Mouse (Mus musculus): ENCODE results near the gene Tcaim. TPM values are rescaled to one million over a fixed set of nuclear protein-coding genes. Genes with fewer than 3 reads are reported as not detected.

Gene Tcaim
- polyA plus RNA-seq, 1 experiment from 2014 or later, result 9.5 TPM

- Histone ChIP-seq H3K4me2 (no peak overlapping the region), H3K27ac (replicated peaks) (no peak overlapping the region), H3K27me3 (no peaks in the 10 kb centered on the region), H3K4me3 (no peak overlapping the region), H3K36me3 (peaks cover 95% of the 10 kb centered on the region), H3K4me1 (replicated peaks) (no peaks in the 10 kb centered on the region), H3K9ac (no peak overlapping the region), H3K9me3 (peaks cover 22% of the 10 kb centered on the region)
- no peak for ATAC-seq (ENCODE audit: low read depth)
- 96% methylated on average over 3 of the region's 3 CpGs for WGBS
Observed at GRCm38 (mm10) chr9:122856716-122857115, 51.4 kb downstream of the Tcaim start.

- peaks cover 18% of the 10 kb centered on the region for H3K4me1 ChIP-seq (replicated peaks)
- H3K4me3 ChIP-seq, result no peak overlapping the region
- no peak for ATAC-seq (ENCODE audit: low read depth)
- peaks cover 22% of the 10 kb centered on the region for H3K9me3 ChIP-seq
- H3K4me2 ChIP-seq, result no peak overlapping the region
- no peaks in the 10 kb centered on the region for H3K27me3 ChIP-seq
- H3K36me3 ChIP-seq, result peaks cover 66% of the 10 kb centered on the region
- no peak overlapping the region for H3K9ac ChIP-seq
- H3K27ac ChIP-seq (replicated peaks), result no peak overlapping the region
Observed at GRCm38 (mm10) chr9:122860752-122861151, 55.4 kb downstream of the Tcaim start.

- H3K27me3 ChIP-seq, result no peaks in the 10 kb centered on the region
- 94% methylated on average over 2 of the region's 2 CpGs for WGBS
- no peak overlapping the region for H3K9ac ChIP-seq
- H3K27ac ChIP-seq (replicated peaks), result no peak overlapping the region
- ATAC-seq (ENCODE audit: low read depth), result no peak
- H3K4me1 ChIP-seq (replicated peaks), result peaks cover 18% of the 10 kb centered on the region
- peaks cover 42% of the 10 kb centered on the region for H3K36me3 ChIP-seq
- peak overlapping the region; percentile 73; the same call in 1 of the 2 replicates for H3K4me2 ChIP-seq
- H3K9me3 ChIP-seq, result peaks cover 31% of the 10 kb centered on the region
- peak overlapping the region; percentile 84; the same call in 1 of the 2 replicates for H3K4me3 ChIP-seq
Observed at GRCm38 (mm10) chr9:122863731-122864130, 58.4 kb downstream of the Tcaim start.

GRCm38 (mm10) chr9:122864848-122865247 is 59.5 kb downstream of the Tcaim start:
- H3K4me3 ChIP-seq, result peak overlapping the region; percentile 84
- no peak for ATAC-seq (ENCODE audit: low read depth)
- no peak overlapping the region for H3K27ac ChIP-seq (replicated peaks)
- peak overlapping the region; percentile 73 for H3K4me2 ChIP-seq
- H3K9me3 ChIP-seq, result peaks cover 27% of the 10 kb centered on the region; the same call in 1 of the 2 replicates
- H3K9ac ChIP-seq, result peak overlapping the region; percentile 90
- peaks cover 31% of the 10 kb centered on the region for H3K36me3 ChIP-seq
- peaks cover 18% of the 10 kb centered on the region for H3K4me1 ChIP-seq (replicated peaks)
- H3K27me3 ChIP-seq, result no peaks in the 10 kb centered on the region
- WGBS, result 69% methylated on average over 3 of the region's 3 CpGs

- peak within 1 kb of the TSS; percentile 90 for H3K9ac ChIP-seq
- peaks cover 18% of the 10 kb centered on the region for H3K4me1 ChIP-seq (replicated peaks)
- H3K27me3 ChIP-seq, result no peaks in the 10 kb centered on the region
- ATAC-seq (ENCODE audit: low read depth), result peak; percentile 94
- peaks cover 18% of the 10 kb centered on the region; the same call in 1 of the 2 replicates for H3K9me3 ChIP-seq
- H3K4me3 ChIP-seq, result peak within 1 kb of the TSS; percentile 84
- H3K27ac ChIP-seq (replicated peaks), result peak within 1 kb of the TSS; percentile 80
- H3K4me2 ChIP-seq, result peak within 1 kb of the TSS; percentile 73
- peaks cover 22% of the 10 kb centered on the region for H3K36me3 ChIP-seq
- under 1% methylated on average over 34 of the region's 34 CpGs for WGBS
Observed at GRCm38 (mm10) chr9:122865697-122866166, 60.4 kb downstream of the Tcaim start, which contains the start of gene Zfp445. TSS of gene Zfp445 (minus strand) at chr9:122866006.

- 91% methylated on average over 4 of the region's 4 CpGs for WGBS
Observed at GRCm38 (mm10) chr9:122866192-122866591, 60.9 kb downstream of the Tcaim start.

GRCm38 (mm10) chr9:122872595-122872994 is 67.3 kb downstream of the Tcaim start:
- whole genome bisulfite sequencing, result 90% methylated on average over 4 of the region's 4 CpGs
- Histone ChIP-seq H3K4me2 (no peak overlapping the region), H3K27me3 (0 out of 2 replicates have a peak, but pooled peaks cover 4% of the 10 kb centered on the region), H3K9ac (no peak overlapping the region), H3K4me1 (replicated peaks) (no peaks in the 10 kb centered on the region), H3K36me3 (no peaks in the 10 kb centered on the region), H3K27ac (replicated peaks) (no peak overlapping the region), H3K9me3 (0 out of 2 replicates have a peak, but pooled peaks cover 2% of the 10 kb centered on the region), H3K4me3 (no peak overlapping the region)
- ATAC-seq (ENCODE audit: low read depth), result no peak

More at GRCm38 (mm10) chr9:122866192-122866591, 60.9 kb downstream of the Tcaim start:
- H3K4me2 ChIP-seq, result peak overlapping the region; percentile 73
- ATAC-seq (ENCODE audit: low read depth), result peak; percentile 38
- peaks cover 18% of the 10 kb centered on the region for H3K4me1 ChIP-seq (replicated peaks)
- H3K27ac ChIP-seq (replicated peaks), result no peak overlapping the region
- peaks cover 13% of the 10 kb centered on the region; the same call in 1 of the 2 replicates for H3K9me3 ChIP-seq
- H3K36me3 ChIP-seq, result peaks cover 18% of the 10 kb centered on the region
- H3K9ac ChIP-seq, result peak overlapping the region; percentile 90
- H3K4me3 ChIP-seq, result peak overlapping the region; percentile 84
- H3K27me3 ChIP-seq, result no peaks in the 10 kb centered on the region

GRCm38 (mm10) chr9:122874653-122875052 is 69.3 kb downstream of the Tcaim start:
- Histone ChIP-seq H3K9me3 (0 out of 2 replicates have a peak, but pooled peaks cover 2% of the 10 kb centered on the region), H3K4me1 (replicated peaks) (no peaks in the 10 kb centered on the region), H3K27ac (replicated peaks) (no peak overlapping the region), H3K36me3 (no peaks in the 10 kb centered on the region), H3K9ac (no peak overlapping the region), H3K4me2 (no peak overlapping the region), H3K27me3 (0 out of 2 replicates have a peak, but pooled peaks cover 4% of the 10 kb centered on the region), H3K4me3 (no peak overlapping the region)
- WGBS, result 68% methylated on average over 1 of the region's 1 CpGs
- ATAC-seq (ENCODE audit: low read depth), result no peak

GRCm38 (mm10) chr9:122875145-122875544 is 69.8 kb downstream of the Tcaim start:
- 93% methylated on average over 2 of the region's 2 CpGs for WGBS
- Histone ChIP-seq H3K27ac (replicated peaks) (no peak overlapping the region), H3K27me3 (0 out of 2 replicates have a peak, but pooled peaks cover 4% of the 10 kb centered on the region), H3K4me1 (replicated peaks) (no peaks in the 10 kb centered on the region), H3K4me3 (no peak overlapping the region), H3K9ac (no peak overlapping the region), H3K36me3 (no peaks in the 10 kb centered on the region), H3K4me2 (no peak overlapping the region), H3K9me3 (0 out of 2 replicates have a peak, but pooled peaks cover 2% of the 10 kb centered on the region)
- ATAC-seq (ENCODE audit: low read depth), result no peak

- no peaks in the 10 kb centered on the region for H3K27me3 ChIP-seq
- H3K9ac ChIP-seq, result 0 out of 2 replicates have a peak within 1 kb of the TSS, but pooled peaks have one; percentile 83
- peak within 1 kb of the TSS; percentile 90 for H3K4me2 ChIP-seq
- no peak for ATAC-seq (ENCODE audit: low read depth)
- H3K9me3 ChIP-seq, result no peaks in the 10 kb centered on the region
- H3K4me1 ChIP-seq (replicated peaks), result peaks cover 10% of the 10 kb centered on the region
- 0 out of 2 replicates have a peak within 1 kb of the TSS, but pooled peaks have one; percentile 3 for H3K27ac ChIP-seq (replicated peaks)
- H3K4me3 ChIP-seq, result peak within 1 kb of the TSS; percentile 80
- 89% methylated on average over 3 of the region's 3 CpGs for WGBS
- H3K36me3 ChIP-seq, result peaks cover 11% of the 10 kb centered on the region; the same call in 1 of the 2 replicates
Observed at GRCm38 (mm10) chr9:122885385-122885784, 80.0 kb downstream of the Tcaim start, which contains the start of gene Zkscan7. TSS of gene Zkscan7 (plus strand) at chr9:122885685.
